12 mouse cellular contexts compared by ENCODE assay signal in genomic region chr3:153238381-153238780, GRCm38 (mm10).
DNase-seq lines count a peak whose midpoint lies in the region; TF ChIP-seq lines count a peak whose summit lies in the region.
"Had no signal": no experiment of that assay in that cellular context is flagged by ENCODE, and none has a peak within 500 bp of the region (broad histone marks: within the 10 kb centered on the region; RNA-seq: fewer than 3 reads in every experiment).

No protein-coding gene starts in this region.

- no peak for TF ChIP-seq CTCF in gastrocnemius, adult 2 months (IDR thresholded peaks at IDR 0.05)

- peak overlapping the region; percentile 9; the same call in 1 of the 2 replicates for H3K4me3 ChIP-seq in gastrocnemius, adult 2 months
- H3K4me3 ChIP-seq: hindbrain, embryonic 12.5 days; limb, embryonic 15.5 days had no signal

- DNase-seq in gastrocnemius, adult 2 months: no peak
- no peak for DNase-seq in gastrocnemius, adult 8-10 months (ENCODE audit: low spot score in 2 of 2)
- peak; percentile 14 for DNase-seq in lung, postnatal 10 days
- DNase-seq in lung, adult 18-20 months: no peak
- DNase-seq in left cerebral cortex, adult 18-20 months (ENCODE audit: low spot score in 2 of 2): peak; percentile 77 to 80
- DNase-seq in right cerebral cortex, postnatal 36 days (ENCODE audit: low spot score in 2 of 2): peak; percentile 84 to 91
- no peak for DNase-seq in spleen, postnatal 14 days (ENCODE audit: low spot score in 2 of 2)
- no peak for DNase-seq in ovary, postnatal 10 days (ENCODE audit: low spot score)
- DNase-seq: cerebellum, adult 11 months; kidney, adult 9 months had no signal

- peak overlapping the region; percentile 48; the same call in 1 of the 2 replicates for H3K27ac ChIP-seq in gastrocnemius, adult 2 months
- H3K27ac ChIP-seq: hindbrain, embryonic 12.5 days; limb, embryonic 15.5 days had no signal

- intact Hi-C loops in gastrocnemius, adult 2 months (cut with DNase I): no loop called here

Comparison
In these comparisons a context has a peak if more than half of its experiments do, and no peak if none do; other contexts are left out.
1. DNase-seq: peak in lung, postnatal 10 days (single experiment), left cerebral cortex, adult 18-20 months (2 of 2) and right cerebral cortex, postnatal 36 days (2 of 2); none in gastrocnemius, adult 2 months (single experiment), gastrocnemius, adult 8-10 months (0 of 2), lung, adult 18-20 months (0 of 2), spleen, postnatal 14 days (0 of 2) and ovary, postnatal 10 days (single experiment).